Comparison of ENCODE assay signal across 7 mouse cellular contexts in genomic region chr8:80738388-80739154, GRCm38 (mm10). TPM values are rescaled to one million over a fixed set of nuclear protein-coding genes. Genes with fewer than 3 reads are reported as not detected.
DNase-seq lines count a peak whose midpoint lies in the region; ATAC-seq lines count a peak whose summit lies in the region.

No protein-coding gene starts in this region.

- under 1% methylated on average over 41 of the region's 84 CpGs for WGBS in limb, embryonic 11.5 days
- 0% methylated on average over 53 of the region's 84 CpGs for WGBS in midbrain, embryonic 12.5 days

- H3K4me3 ChIP-seq in limb, embryonic 11.5 days (ENCODE audit: low read depth, low read length), result peak overlapping the region; percentile 94
- peak overlapping the region; percentile 86 for H3K4me3 ChIP-seq in midbrain, embryonic 12.5 days

- peaks cover 5% of the 10 kb centered on the region; the same call in 1 of the 2 replicates for H3K4me1 ChIP-seq in limb, embryonic 11.5 days (ENCODE audit: control insufficient read depth, insufficient read depth, low read length)
- H3K4me1 ChIP-seq in midbrain, embryonic 12.5 days, result peaks cover 7% of the 10 kb centered on the region

- peak overlapping the region; percentile 98 for H3K27ac ChIP-seq in limb, embryonic 11.5 days (replicated peaks; ENCODE audit: low read depth, low read length)
- peak overlapping the region; percentile 99 for H3K27ac ChIP-seq in midbrain, embryonic 12.5 days (replicated peaks)

- peak; percentile 25 for ATAC-seq in inflammation-experienced regulatory T-cells, adult 6 months
- peak; percentile 65 for ATAC-seq in limb, embryonic 11.5 days (ENCODE audit: insufficient number of reproducible peaks, low FRiP score, low TSS enrichment, low read depth)
- ATAC-seq in midbrain, embryonic 12.5 days (ENCODE audit: low FRiP score, low read depth), result peak; percentile 84

- DNase-seq in adrenal gland, postnatal 10 days, result peak; percentile 56
- peak; percentile 70 for DNase-seq in embryo, embryonic 10.5 days (ENCODE audit: low spot score)
- peak; percentile 59 for DNase-seq in gastrocnemius, postnatal 14 days
- peak; percentile 70 for DNase-seq in limb, embryonic 11.5 days (ENCODE audit: low spot score)
- peak; percentile 50 for DNase-seq in spleen, adult 12 weeks (ENCODE audit: low spot score)

- H3K9ac ChIP-seq in limb, embryonic 11.5 days (ENCODE audit: low read length), result peak overlapping the region; percentile 93
- peak overlapping the region; percentile 97 for H3K9ac ChIP-seq in midbrain, embryonic 12.5 days (replicated peaks)

- no peaks in the 10 kb centered on the region for H3K27me3 ChIP-seq in limb, embryonic 11.5 days (ENCODE audit: control insufficient read depth, insufficient read depth, low read length)
- H3K27me3 ChIP-seq in midbrain, embryonic 12.5 days, result no peaks in the 10 kb centered on the region

- peak overlapping the region; percentile 93 for H3K4me2 ChIP-seq in limb, embryonic 11.5 days (ENCODE audit: low read depth, severe bottlenecking)
- peak overlapping the region; percentile 81 for H3K4me2 ChIP-seq in midbrain, embryonic 12.5 days (replicated peaks)

- no peaks in the 10 kb centered on the region for H3K36me3 ChIP-seq in limb, embryonic 11.5 days (ENCODE audit: control insufficient read depth, insufficient read depth, low read length)
- peaks cover 20% of the 10 kb centered on the region for H3K36me3 ChIP-seq in midbrain, embryonic 12.5 days

- intact Hi-C loops in gastrocnemius, postnatal 14 days (cut with DNase I; ENCODE audit: low total_unique reads), result no loop called here

- no peaks in the 10 kb centered on the region for H3K9me3 ChIP-seq in limb, embryonic 11.5 days (ENCODE audit: control insufficient read depth, low read length)
- no peaks in the 10 kb centered on the region for H3K9me3 ChIP-seq in midbrain, embryonic 12.5 days

RNA-seq across cellular contexts. Expression of gene Smarca5, which starts 0.7 kb away (rescaled TPM):
- 10 to 100 TPM; 62.0 to 63.1 TPM for total RNA-seq in adrenal gland, postnatal 10 days (2021)
- 10 to 100 TPM; 29.1 to 30.6 TPM for total RNA-seq in gastrocnemius, postnatal 14 days (2021)
- polyA plus RNA-seq in inflammation-experienced regulatory T-cells, adult 6 months (2017; shearing (Covaris generic)), result 10 to 100 TPM; 28.9 to 32.8 (median 29.4) TPM
- 129 and 141 TPM in 2 replicates for polyA plus RNA-seq in limb, embryonic 11.5 days (2014; fragmentation: Nextera tagmentation; extraction: Ambion mirVana)
- polyA plus RNA-seq in midbrain, embryonic 12.5 days (2016; fragmentation: Nextera tagmentation; extraction: Ambion mirVana), result 162 and 183 TPM in 2 replicates

Comparison
In these comparisons a context has a peak if more than half of its experiments do, and no peak if none do; other contexts are left out.
1. Peak in every context shown above with its lines: DNase-seq, ATAC-seq, H3K4me3 ChIP-seq and H3K27ac ChIP-seq.
2. ATAC-seq: peak in every context shown above with its lines; median percentile 84 in midbrain, embryonic 12.5 days; 65 in limb, embryonic 11.5 days; 25 in inflammation-experienced regulatory T-cells, adult 6 months.